ENCODE assay signal across 9 mouse cellular contexts in genomic region chr8:34484551-34485335, GRCm38 (mm10).
DNase-seq lines count a peak whose midpoint lies in the region; ATAC-seq lines count a peak whose summit lies in the region.
"Had no signal": no experiment of that assay in that cellular context is flagged by ENCODE, and none has a peak within 500 bp of the region (broad histone marks: within the 10 kb centered on the region; RNA-seq: fewer than 3 reads in every experiment).

No protein-coding gene starts in this region.

- DNase-seq in midbrain, embryonic 10.5 days (ENCODE audit: low spot score), result no peak
- peak; percentile 86 for DNase-seq in NIH3T3 (ENCODE audit: low read depth)
- peak; percentile 82 to 87 for DNase-seq in cerebellum, postnatal 14 days
- peak; percentile 81 for DNase-seq in hindbrain, embryonic 11.5 days (ENCODE audit: low spot score)
- DNase-seq in layer of hippocampus, adult 8-10 months (ENCODE audit: low spot score in 2 of 2), result peak; percentile 28 to 50
- no peak for DNase-seq in midbrain, embryonic 11.5 days (ENCODE audit: low spot score, missing footprints)
- DNase-seq in thymus, postnatal 36 days, result peak; percentile 34 to 36

- H3K27me3 ChIP-seq in midbrain, embryonic 10.5 days (ENCODE audit: low read depth, poor library complexity, severe bottlenecking), result 0 out of 2 replicates have a peak, but pooled peaks cover 12% of the 10 kb centered on the region
- no peaks in the 10 kb centered on the region for H3K27me3 ChIP-seq in midbrain, embryonic 16.5 days (ENCODE audit: control insufficient read depth, insufficient read depth, low read depth, low read length)
- H3K27me3 ChIP-seq in hindbrain, embryonic 11.5 days (ENCODE audit: control insufficient read depth, insufficient read depth, low read length), result no peaks in the 10 kb centered on the region
- H3K27me3 ChIP-seq in midbrain, embryonic 11.5 days (ENCODE audit: control insufficient read depth, insufficient read depth, low read length), result no peaks in the 10 kb centered on the region; the same call in 1 of the 2 replicates
- H3K27me3 ChIP-seq: embryonic facial prominence, embryonic 13.5 days had no signal

- H3K4me2 ChIP-seq in midbrain, embryonic 16.5 days (ENCODE audit: low read length), result no peak overlapping the region
- no peak overlapping the region for H3K4me2 ChIP-seq in hindbrain, embryonic 11.5 days (replicated peaks; ENCODE audit: low read depth, low read length)
- H3K4me2 ChIP-seq in midbrain, embryonic 11.5 days, result no peak overlapping the region
- H3K4me2 ChIP-seq: embryonic facial prominence, embryonic 13.5 days had no signal

- H3K4me1 ChIP-seq in midbrain, embryonic 10.5 days, result peaks cover 14% of the 10 kb centered on the region
- H3K4me1 ChIP-seq in midbrain, embryonic 16.5 days (ENCODE audit: control insufficient read depth, insufficient read depth, low read length), result no peaks in the 10 kb centered on the region
- H3K4me1 ChIP-seq in hindbrain, embryonic 11.5 days (replicated peaks; ENCODE audit: control insufficient read depth, insufficient read depth, low read length), result no peaks in the 10 kb centered on the region; the same call in 1 of the 2 replicates
- H3K4me1 ChIP-seq in midbrain, embryonic 11.5 days (ENCODE audit: control insufficient read depth, insufficient read depth, low read length), result peaks cover 5% of the 10 kb centered on the region
- H3K4me1 ChIP-seq: embryonic facial prominence, embryonic 13.5 days had no signal

- 69% methylated on average over 6 of the region's 6 CpGs for WGBS in midbrain, embryonic 10.5 days
- 69% methylated on average over 6 of the region's 6 CpGs for WGBS in midbrain, embryonic 16.5 days
- 65% methylated on average over 6 of the region's 6 CpGs for WGBS in hindbrain, embryonic 11.5 days
- 71% methylated on average over 6 of the region's 6 CpGs for WGBS in midbrain, embryonic 11.5 days

- H3K36me3 ChIP-seq in midbrain, embryonic 10.5 days, result no peaks in the 10 kb centered on the region
- no peaks in the 10 kb centered on the region for H3K36me3 ChIP-seq in midbrain, embryonic 16.5 days (ENCODE audit: control insufficient read depth, insufficient read depth, low read length)
- no peaks in the 10 kb centered on the region for H3K36me3 ChIP-seq in hindbrain, embryonic 11.5 days (ENCODE audit: control insufficient read depth, insufficient read depth, low read length)
- H3K36me3 ChIP-seq in midbrain, embryonic 11.5 days (ENCODE audit: control insufficient read depth, insufficient read depth, low read length), result no peaks in the 10 kb centered on the region
- H3K36me3 ChIP-seq: embryonic facial prominence, embryonic 13.5 days had no signal

- no peaks in the 10 kb centered on the region for H3K9me3 ChIP-seq in midbrain, embryonic 10.5 days (replicated peaks)
- no peaks in the 10 kb centered on the region for H3K9me3 ChIP-seq in midbrain, embryonic 16.5 days (replicated peaks; ENCODE audit: control insufficient read depth, low read length, poor library complexity, severe bottlenecking)
- H3K9me3 ChIP-seq in hindbrain, embryonic 11.5 days (ENCODE audit: control insufficient read depth, low read length), result no peaks in the 10 kb centered on the region
- no peaks in the 10 kb centered on the region for H3K9me3 ChIP-seq in midbrain, embryonic 11.5 days (ENCODE audit: control insufficient read depth, low read length)
- H3K9me3 ChIP-seq: embryonic facial prominence, embryonic 13.5 days had no signal

- no peak; the same call in 1 of the 2 replicates for ATAC-seq in midbrain, embryonic 16.5 days
- ATAC-seq in hindbrain, embryonic 11.5 days (ENCODE audit: low FRiP score), result 0 out of 2 replicates have a peak, but pooled peaks have one; percentile 46
- ATAC-seq in midbrain, embryonic 11.5 days (ENCODE audit: low FRiP score), result peak; percentile 58; the same call in 1 of the 2 replicates

- no peak overlapping the region for H3K9ac ChIP-seq in midbrain, embryonic 16.5 days (ENCODE audit: low read depth, low read length)
- no peak overlapping the region for H3K9ac ChIP-seq in hindbrain, embryonic 11.5 days (ENCODE audit: low read depth, low read length)
- no peak overlapping the region for H3K9ac ChIP-seq in midbrain, embryonic 11.5 days (ENCODE audit: low read length)
- H3K9ac ChIP-seq: embryonic facial prominence, embryonic 13.5 days had no signal

- no peak overlapping the region for H3K4me3 ChIP-seq in midbrain, embryonic 10.5 days
- H3K4me3 ChIP-seq in midbrain, embryonic 16.5 days (ENCODE audit: low read depth, low read length), result no peak overlapping the region
- H3K4me3 ChIP-seq in hindbrain, embryonic 11.5 days (ENCODE audit: low read depth, low read length), result no peak overlapping the region
- H3K4me3 ChIP-seq in midbrain, embryonic 11.5 days (ENCODE audit: low read depth, low read length), result no peak overlapping the region
- H3K4me3 ChIP-seq: embryonic facial prominence, embryonic 13.5 days had no signal

- H3K27ac ChIP-seq in midbrain, embryonic 10.5 days (replicated peaks), result 0 out of 2 replicates have a peak overlapping the region, but pooled peaks have one; percentile 6
- no peak overlapping the region for H3K27ac ChIP-seq in midbrain, embryonic 16.5 days (ENCODE audit: low read length)
- H3K27ac ChIP-seq in hindbrain, embryonic 11.5 days (ENCODE audit: low read depth, low read length), result no peak overlapping the region
- H3K27ac ChIP-seq in midbrain, embryonic 11.5 days (ENCODE audit: low read depth, low read length), result no peak overlapping the region
- H3K27ac ChIP-seq: embryonic facial prominence, embryonic 13.5 days had no signal

Comparison
In these comparisons a context has a peak if more than half of its experiments do, and no peak if none do; other contexts are left out.
1. DNase-seq: peak in NIH3T3 (single experiment), cerebellum, postnatal 14 days (2 of 2), hindbrain, embryonic 11.5 days (single experiment), layer of hippocampus, adult 8-10 months (2 of 2) and thymus, postnatal 36 days (2 of 2); none in midbrain, embryonic 10.5 days (single experiment) and midbrain, embryonic 11.5 days (single experiment).